Mouse (Mus musculus) lung, postnatal 0 days (tissue): ENCODE measurements at regions not wholly inside any gene's neighbourhood (a gene's known extent, or its start where the extent isn't known, plus 50 kb on each side); places are given as distances from the start of the nearest gene placed in this dataset.

ENCODE experiments used
- CTCF ChIP-seq: IDR thresholded peaks from 2 replicates; pipeline ENCODE4 v1.5.1; 2016; ENCODE audit warnings: antibody characterized with exemption, mild to moderate bottlenecking
- EP300 ChIP-seq: IDR thresholded peaks from 2 replicates; pipeline ENCODE4 v1.6.1; 2016; ENCODE audit warnings: antibody characterized with exemption, mild to moderate bottlenecking, control low read depth

GRCm38 (mm10) chr4:105318421-105318820 lies 161.3 kb downstream of the Plpp3 start:
- no peak for TF ChIP-seq CTCF
- no peak for TF ChIP-seq EP300
